Mouse (Mus musculus) forebrain, postnatal 0 days (tissue): ENCODE results near the gene Sytl1. TPM values are rescaled to one million over a fixed set of nuclear protein-coding genes. Genes with fewer than 3 reads are reported as not detected.

Experiments
- ATAC-seq: fragments of 200-750 bp; cut with Nextera tagmentation; 2 replicates; pipeline ENCODE4 v1.8.0; 2017; ENCODE audit warnings: mild to moderate bottlenecking, moderate library complexity
- DNase-seq: peaks from one replicate; pipeline ENCODE4 v3.0.0-alpha.2; 2015
- H3K27ac ChIP-seq: fragments of 300-500 bp; sonication (generic); 2 replicates; pipeline ENCODE4 v1.5.1; 2014; ENCODE audit warnings: low read depth, mild to moderate bottlenecking, antibody characterized with exemption, low read length, moderate library complexity, mixed read lengths
- H3K27me3 ChIP-seq: fragments of 300-500 bp; sonication (generic); 2 replicates; pipeline ENCODE4 v1.6.1; 2014; ENCODE audit warnings: mild to moderate bottlenecking, low read length, mixed read lengths; ENCODE audit not compliant: insufficient read depth
- H3K36me3 ChIP-seq: fragments of 300-500 bp; sonication (generic); 2 replicates; pipeline ENCODE4 v1.6.1; 2014; ENCODE audit warnings: mild to moderate bottlenecking, moderate library complexity; ENCODE audit not compliant: insufficient read depth
- H3K4me1 ChIP-seq: fragments of 300-500 bp; sonication (generic); 2 replicates; pipeline ENCODE4 v1.6.1; 2014; ENCODE audit warnings: antibody characterized with exemption; ENCODE audit not compliant: insufficient read depth
- H3K4me2 ChIP-seq: fragments of 300-500 bp; sonication (generic); 2 replicates; pipeline ENCODE4 v1.6.1; 2014; ENCODE audit warnings: low read depth, mild to moderate bottlenecking, moderate library complexity
- H3K4me3 ChIP-seq: fragments of 300-500 bp; sonication (generic); 2 replicates; pipeline ENCODE4 v1.5.1; 2014; ENCODE audit warnings: low read depth, low read length, mixed read lengths
- H3K9ac ChIP-seq: fragments of 300-500 bp; sonication (generic); 2 replicates; pipeline ENCODE4 v1.6.1; 2014; ENCODE audit warnings: mild to moderate bottlenecking
- H3K9me3 ChIP-seq: fragments of 300-500 bp; sonication (generic); 2 replicates; pipeline ENCODE4 v1.6.1; 2016; ENCODE audit warnings: low read length
- CTCF ChIP-seq: sonication (generic); IDR thresholded peaks from 2 replicates; pipeline ENCODE4 v1.5.1; 2016; ENCODE audit warnings: antibody characterized with exemption, control low read depth, low read depth
- WGBS: fragments of 180-500 bp; shearing (Covaris S2); extraction: QIAGEN DNeasy Blood & Tissue Kit; methylation state at CpG from one replicate; pipeline ENCODE4 v1.1.7; 2014; 5-methylcytosine and 5-hydroxymethylcytosine counted together
- polyA plus RNA-seq: library from polyadenylated mRNA; unstranded; fragments of >200 nt; fragmentation: Nextera tagmentation; extraction: Ambion mirVana; gene quantifications from 2 replicates; pipeline ENCODE4 v1.2.1, GENCODE M21; 2015
- total RNA-seq: library from RNA; depleted of rRNA; stranded (reverse); fragments of >200 nt; gene quantifications from 2 replicates; pipeline ENCODE4 v1.2.3, GENCODE M21; 2014

The Sytl1 gene
- total and polyA plus RNA-seq, 2 experiments from 2014 or later = 0.52 TPM; not detected in 1

- 27% methylated on average over 24 of the region's 24 CpGs for WGBS
- Histone ChIP-seq H3K9me3 (no peaks in the 10 kb centered on the region), H3K4me3 (no peak overlapping the region), H3K9ac (no peak overlapping the region), H3K27ac (no peak overlapping the region), H3K4me2 (no peak overlapping the region), H3K4me1 (peaks cover 4% of the 10 kb centered on the region; the same call in 1 of the 2 replicates), H3K27me3 (no peaks in the 10 kb centered on the region), H3K36me3 (peaks cover 38% of the 10 kb centered on the region)
- peak; percentile 32 for ATAC-seq
- DNase-seq = peak; percentile 34
- no peak for TF ChIP-seq CTCF
Measured at GRCm38 (mm10) chr4:133292901-133293843, 30.3 kb upstream of the Sytl1 start.

- TF ChIP-seq CTCF = no peak
- Histone ChIP-seq H3K4me3 (no peak overlapping the region), H3K9me3 (no peaks in the 10 kb centered on the region), H3K27me3 (no peaks in the 10 kb centered on the region), H3K4me2 (no peak overlapping the region), H3K27ac (no peak overlapping the region), H3K4me1 (no peaks in the 10 kb centered on the region), H3K9ac (no peak overlapping the region), H3K36me3 (peaks cover 38% of the 10 kb centered on the region)
- WGBS = 66% methylated on average over 4 of the region's 4 CpGs
- DNase-seq (no peak), ATAC-seq (no peak)
Measured at GRCm38 (mm10) chr4:133292405-133292804, 29.5 kb upstream of the Sytl1 start.

GRCm38 (mm10) chr4:133291255-133291654, 28.3 kb upstream of the Sytl1 start:
- WGBS = 98% methylated on average over 1 of the region's 1 CpGs
- Histone ChIP-seq H3K4me2 (no peak overlapping the region), H3K9ac (no peak overlapping the region), H3K9me3 (no peaks in the 10 kb centered on the region), H3K27ac (no peak overlapping the region), H3K36me3 (peaks cover 30% of the 10 kb centered on the region), H3K4me3 (no peak overlapping the region), H3K27me3 (no peaks in the 10 kb centered on the region), H3K4me1 (no peaks in the 10 kb centered on the region)
- TF ChIP-seq CTCF = no peak
- no peak for ATAC-seq
- no peak for DNase-seq

GRCm38 (mm10) chr4:133286476-133287077, 23.7 kb upstream of the Sytl1 start:
- no peak overlapping the region for H3K9ac ChIP-seq
- H3K36me3 ChIP-seq = no peaks in the 10 kb centered on the region
- no peak overlapping the region for H3K4me3 ChIP-seq
- ATAC-seq = no peak
- peaks cover 7% of the 10 kb centered on the region for H3K4me1 ChIP-seq
- no peak overlapping the region for H3K4me2 ChIP-seq
- H3K9me3 ChIP-seq = no peaks in the 10 kb centered on the region
- WGBS = 91% methylated on average over 4 of the region's 4 CpGs
- TF ChIP-seq CTCF = no peak
- no peak for DNase-seq
- no peaks in the 10 kb centered on the region for H3K27me3 ChIP-seq
- H3K27ac ChIP-seq = no peak overlapping the region

GRCm38 (mm10) chr4:133285950-133286349, 23.0 kb upstream of the Sytl1 start:
- DNase-seq (no peak), ATAC-seq (no peak)
- Histone ChIP-seq H3K4me2 (no peak overlapping the region), H3K27ac (no peak overlapping the region), H3K4me1 (peaks cover 11% of the 10 kb centered on the region), H3K27me3 (no peaks in the 10 kb centered on the region), H3K36me3 (no peaks in the 10 kb centered on the region), H3K9me3 (no peaks in the 10 kb centered on the region), H3K4me3 (no peak overlapping the region), H3K9ac (no peak overlapping the region)
- no peak for TF ChIP-seq CTCF
- 89% methylated on average over 5 of the region's 5 CpGs for WGBS

GRCm38 (mm10) chr4:133285299-133285698, 22.4 kb upstream of the Sytl1 start:
- H3K27ac ChIP-seq = no peak overlapping the region
- H3K4me2 ChIP-seq = no peak overlapping the region
- no peaks in the 10 kb centered on the region for H3K27me3 ChIP-seq
- peaks cover 11% of the 10 kb centered on the region for H3K4me1 ChIP-seq
- no peak for ATAC-seq
- no peak overlapping the region for H3K4me3 ChIP-seq
- WGBS = 74% methylated on average over 3 of the region's 3 CpGs
- DNase-seq = no peak
- no peaks in the 10 kb centered on the region for H3K36me3 ChIP-seq
- H3K9me3 ChIP-seq = no peaks in the 10 kb centered on the region
- no peak overlapping the region for H3K9ac ChIP-seq
- no peak for TF ChIP-seq CTCF

- no peak overlapping the region for H3K4me2 ChIP-seq
- H3K9ac ChIP-seq = 0 out of 2 replicates have a peak overlapping the region, but pooled peaks have one; percentile 14
- H3K36me3 ChIP-seq = no peaks in the 10 kb centered on the region
- DNase-seq = no peak
- no peaks in the 10 kb centered on the region for H3K27me3 ChIP-seq
- no peak for ATAC-seq
- H3K4me1 ChIP-seq = peaks cover 11% of the 10 kb centered on the region
- no peak overlapping the region for H3K27ac ChIP-seq
- no peaks in the 10 kb centered on the region for H3K9me3 ChIP-seq
- H3K4me3 ChIP-seq = no peak overlapping the region
- WGBS = 23% methylated on average over 4 of the region's 4 CpGs
- TF ChIP-seq CTCF = no peak; the same call in 1 of the 2 replicates
Measured at GRCm38 (mm10) chr4:133282656-133283055, 19.7 kb upstream of the Sytl1 start.
